Mouse (Mus musculus): Measurements from ENCODE around the gene Gm14214.

- TF ChIP-seq CTCF (IDR thresholded peaks at IDR 0.05; ENCODE audit: low read depth) (no peak), EP300 (IDR thresholded peaks at IDR 0.05; ENCODE audit: low read depth) (no peak)
Observed at GRCm38 (mm10) chr2:154813426-154813825, 43.6 kb upstream of the Gm14214 start.

All from heart, postnatal 0 days (tissue).